Mouse (Mus musculus): Measurements from ENCODE around the gene Ccdc8.

DNA sequence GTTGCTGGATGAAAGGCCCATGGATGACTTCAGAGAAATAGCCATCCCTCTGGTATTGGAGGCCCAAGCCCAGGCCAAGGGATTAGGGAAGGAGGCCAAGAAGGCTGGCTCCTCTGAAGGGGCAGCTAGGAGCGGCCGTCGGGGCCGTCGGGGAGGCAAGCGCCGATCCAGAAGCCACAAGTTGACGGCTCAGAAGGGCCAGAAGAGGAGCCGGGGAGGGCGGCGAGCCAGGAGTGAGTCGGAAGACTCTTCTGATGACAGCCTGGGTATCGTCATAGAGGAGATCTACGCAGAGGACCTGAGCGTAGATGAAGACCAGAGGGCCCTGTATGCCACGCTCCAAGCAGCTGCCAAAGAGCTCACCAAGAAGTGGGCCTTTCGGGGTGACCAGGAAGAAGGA, 47.1 kb upstream of the Ccdc8 start:
- TF ChIP-seq CTCF (IDR thresholded peaks at IDR 0.05) (no peak), EP300 (IDR thresholded peaks at IDR 0.05) (no peak)
